Mouse (Mus musculus) urinary bladder, postnatal 25 days (tissue): Measurements from ENCODE around the gene Gzmk.
"Not testable (repeated sequence)": the region's sequence is repeated elsewhere in the genome, so short reads cannot be mapped to it uniquely, and the experiment has no call there.

Experiments used
- DNase-seq: peaks from one replicate; pipeline ENCODE4 v3.0.0; 2022; ENCODE audit warnings: low spot score

Gzmk gene

GRCm38 (mm10) chr13:113225811-113226210 is at the start of gene Gzmk:
Gene Gzmk, minus strand, starts transcription at chr13:113225908.
- DNase-seq = no peak

GRCm38 (mm10) chr13:113271189-113271588 is 45.5 kb upstream of the Gzmk start:
- DNase-seq = no peak

- peak; percentile 64 for DNase-seq
These were observed 44.4 kb upstream of the Gzmk start for GRCm38 (mm10) chr13:113269777-113270776.

GRCm38 (mm10) chr13:113267204-113267603 is 41.5 kb upstream of the Gzmk start:
- DNase-seq = no peak

- DNase-seq = peak; percentile 69
These were observed 40.8 kb upstream of the Gzmk start for GRCm38 (mm10) chr13:113266495-113266951.

- peak; percentile 56 for DNase-seq
These were observed 39.5 kb upstream of the Gzmk start for GRCm38 (mm10) chr13:113265257-113265656.

- no peak for DNase-seq
These were observed 37.1 kb upstream of the Gzmk start for GRCm38 (mm10) chr13:113262822-113263221.

GRCm38 (mm10) chr13:113259237-113259636 is 33.5 kb upstream of the Gzmk start:
- no peak for DNase-seq

GRCm38 (mm10) chr13:113257190-113257589 is 31.5 kb upstream of the Gzmk start:
- DNase-seq = no peak

GRCm38 (mm10) chr13:113256766-113257165 is 31.1 kb upstream of the Gzmk start:
- DNase-seq = no peak

GRCm38 (mm10) chr13:113252580-113252979 is 26.9 kb upstream of the Gzmk start:
- DNase-seq = not testable (repeated sequence)

GRCm38 (mm10) chr13:113245025-113245424 is 19.3 kb upstream of the Gzmk start:
- DNase-seq = no peak

GRCm38 (mm10) chr13:113242129-113242528 is 16.4 kb upstream of the Gzmk start:
- DNase-seq = no peak

GRCm38 (mm10) chr13:113227666-113228463 is 2.2 kb upstream of the Gzmk start:
- no peak for DNase-seq

- no peak for DNase-seq
These were observed 1.4 kb upstream of the Gzmk start for GRCm38 (mm10) chr13:113227076-113227475.

- peak; percentile 21 for DNase-seq
These were observed 1.6 kb downstream of the Gzmk start for GRCm38 (mm10) chr13:113224105-113224504.

GRCm38 (mm10) chr13:113221851-113222250 is 3.9 kb downstream of the Gzmk start:
- no peak for DNase-seq

- no peak for DNase-seq
These were observed 11.8 kb downstream of the Gzmk start for GRCm38 (mm10) chr13:113213865-113214264.

GRCm38 (mm10) chr13:113212401-113212800 is 13.3 kb downstream of the Gzmk start:
- no peak for DNase-seq

- no peak for DNase-seq
These were observed 14.4 kb downstream of the Gzmk start for GRCm38 (mm10) chr13:113211345-113211744.

GRCm38 (mm10) chr13:113209624-113210023 is 16.1 kb downstream of the Gzmk start, which contains the start of gene Esm1:
Gene Esm1, plus strand, starts transcription at chr13:113209659.
- no peak for DNase-seq

GRCm38 (mm10) chr13:113205346-113205745 is 20.4 kb downstream of the Gzmk start:
- DNase-seq = no peak
